Mouse (Mus musculus): ENCODE measurements around the gene Kctd20.

Kctd20 gene

GRCm38 (mm10) chr17:28951831-28952799 is at the start of gene Kctd20:
TSS of gene Kctd20 (plus strand) at chr17:28951950.
- peak; percentile 84 for DNase-seq (ENCODE audit: low read depth, low spot score)

GRCm38 (mm10) chr17:28904546-28905376 is 47.0 kb upstream of the Kctd20 start:
- DNase-seq (ENCODE audit: low read depth, low spot score), result peak; percentile 49

GRCm38 (mm10) chr17:28905377-28905916 is 46.3 kb upstream of the Kctd20 start:
- no peak for DNase-seq (ENCODE audit: low read depth, low spot score)

GRCm38 (mm10) chr17:28907959-28908358 is 43.8 kb upstream of the Kctd20 start:
- no peak for DNase-seq (ENCODE audit: low read depth, low spot score)

- DNase-seq (ENCODE audit: low read depth, low spot score), result no peak
Observed at GRCm38 (mm10) chr17:28909252-28909941, 42.4 kb upstream of the Kctd20 start.

- no peak for DNase-seq (ENCODE audit: low read depth, low spot score)
Observed at GRCm38 (mm10) chr17:28910139-28910538, 41.6 kb upstream of the Kctd20 start.

GRCm38 (mm10) chr17:28913200-28913599 is 38.5 kb upstream of the Kctd20 start:
- DNase-seq (ENCODE audit: low read depth, low spot score), result no peak

- no peak for DNase-seq (ENCODE audit: low read depth, low spot score)
Observed at GRCm38 (mm10) chr17:28913940-28914339, 37.8 kb upstream of the Kctd20 start.

- no peak for DNase-seq (ENCODE audit: low read depth, low spot score)
Observed at GRCm38 (mm10) chr17:28915060-28915628, 36.6 kb upstream of the Kctd20 start, which contains the start of gene 4930539E08Rik. TSS of gene 4930539E08Rik (minus strand) at chr17:28915324.

- DNase-seq (ENCODE audit: low read depth, low spot score), result no peak
Observed at GRCm38 (mm10) chr17:28916520-28916919, 35.2 kb upstream of the Kctd20 start.

GRCm38 (mm10) chr17:28921086-28921485 is 30.7 kb upstream of the Kctd20 start:
- no peak for DNase-seq (ENCODE audit: low read depth, low spot score)

- DNase-seq (ENCODE audit: low read depth, low spot score), result no peak
Observed at GRCm38 (mm10) chr17:28922096-28922495, 29.7 kb upstream of the Kctd20 start.

- DNase-seq (ENCODE audit: low read depth, low spot score), result no peak
Observed at GRCm38 (mm10) chr17:28924957-28925595, 26.7 kb upstream of the Kctd20 start.

GRCm38 (mm10) chr17:28926380-28926779 is 25.4 kb upstream of the Kctd20 start:
- peak; percentile 72 for DNase-seq (ENCODE audit: low read depth, low spot score)

GRCm38 (mm10) chr17:28926866-28927635 is 24.7 kb upstream of the Kctd20 start:
- peak; percentile 41 for DNase-seq (ENCODE audit: low read depth, low spot score)

GRCm38 (mm10) chr17:28928004-28928403 is 23.7 kb upstream of the Kctd20 start:
- no peak for DNase-seq (ENCODE audit: low read depth, low spot score)

- DNase-seq (ENCODE audit: low read depth, low spot score), result no peak
Observed at GRCm38 (mm10) chr17:28929369-28929768, 22.4 kb upstream of the Kctd20 start.

- peak; percentile 54 for DNase-seq (ENCODE audit: low read depth, low spot score)
Observed at GRCm38 (mm10) chr17:28930392-28931074, 21.2 kb upstream of the Kctd20 start.

All from embryo, embryonic 11.5 days (tissue).